Mouse (Mus musculus): Measurements from ENCODE around the gene Rpl27. TPM values are rescaled to one million over a fixed set of nuclear protein-coding genes. Genes with fewer than 3 reads are reported as not detected.

The Rpl27 gene
- total and polyA plus RNA-seq, 3 experiments: 909 to 5,728 (median 3,039) TPM

DNA sequence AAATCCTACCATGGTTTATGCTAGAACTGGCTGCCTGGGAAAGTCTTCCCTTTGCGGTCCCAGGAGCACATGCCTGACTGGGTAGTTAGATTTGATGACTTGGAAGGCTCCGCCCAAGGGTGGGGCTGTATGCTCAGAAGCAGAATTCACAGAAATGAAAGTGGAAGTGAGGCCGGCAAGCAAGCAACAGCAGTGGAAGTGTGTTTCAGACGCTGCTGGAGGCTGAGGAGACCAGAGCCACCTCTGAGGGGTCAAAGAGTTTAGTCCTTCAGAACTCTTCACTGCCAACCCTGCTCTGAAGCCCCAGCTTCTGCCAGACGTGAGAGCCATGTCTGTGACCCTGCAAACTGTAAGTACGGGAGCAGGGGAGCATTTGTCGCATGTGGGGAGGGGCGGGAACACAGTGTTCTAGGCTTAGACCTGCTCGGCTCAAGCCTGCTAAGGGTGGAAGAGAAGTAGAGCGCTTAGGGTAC, 6.2 kb downstream of the Rpl27 start, which contains the start of gene Ifi35:
Gene Ifi35, plus strand, starts transcription at position 134 of the 473 bp plus-strand sequence.
- dilution Hi-C loops (cut with MboI; ENCODE audit: extremely low pct_ligation_motif_present, extremely low pct_unique_long_range_greater_than_20kb, low sequenced_read_pairs): no loop called here
- TF ChIP-seq CHD2 (IDR thresholded peaks at IDR 0.05; ENCODE audit: low read length) (no peak), ZMIZ1 (IDR thresholded peaks at IDR 0.05; ENCODE audit: low read depth, low read length) (peak; percentile 84), RCOR1 (conservative IDR thresholded peaks at IDR 0.05; ENCODE audit: low read depth, low read length) (no peak), KAT2A (IDR thresholded peaks at IDR 0.05; ENCODE audit: insufficient replicate concordance, low read length) (0 out of 2 replicates have a peak, but pooled peaks have one; percentile 14), MXI1 (IDR thresholded peaks at IDR 0.05; ENCODE audit: low read depth, low read length) (peak; percentile 95), GABPA (IDR thresholded peaks at IDR 0.05; ENCODE audit: insufficient replicate concordance, low read depth, low read length) (no peak), SMC3 (IDR thresholded peaks at IDR 0.05; ENCODE audit: low read depth, low read length) (no peak), JUN (IDR thresholded peaks at IDR 0.05; ENCODE audit: insufficient read depth, low read depth, low read length) (no peak), UBTF (IDR thresholded peaks at IDR 0.05; ENCODE audit: low read depth, low read length) (0 out of 2 replicates have a peak, but pooled peaks have one; percentile 13), MAX (IDR thresholded peaks at IDR 0.05; ENCODE audit: low read length) (peak; percentile 73; the same call in 1 of the 2 replicates), IRF4 (IDR thresholded peaks at IDR 0.05; ENCODE audit: low read depth, low read length) (peak; percentile 80), NELFE (IDR thresholded peaks at IDR 0.05; ENCODE audit: low read depth, low read length) (peak; percentile 95), ELF1 (IDR thresholded peaks at IDR 0.05; ENCODE audit: low read depth, low read length) (peak; percentile 23; the same call in 1 of the 2 replicates), ETS1 (conservative IDR thresholded peaks at IDR 0.05; ENCODE audit: low read depth, low read length) (peak; percentile 80), RAD21 (IDR thresholded peaks at IDR 0.05; ENCODE audit: low read depth, low read length) (no peak), MEF2A (IDR thresholded peaks at IDR 0.05; ENCODE audit: borderline replicate concordance, low read depth, low read length) (no peak), USF1 (IDR thresholded peaks at IDR 0.05; ENCODE audit: low read depth, low read length) (no peak), USF2 (conservative IDR thresholded peaks at IDR 0.05; ENCODE audit: low read depth, low read length) (no peak), MAZ (IDR thresholded peaks at IDR 0.05; ENCODE audit: low read depth, low read length) (peak; percentile 86), EP300 (IDR thresholded peaks at IDR 0.05; ENCODE audit: low read length) (no peak), ZC3H11A (IDR thresholded peaks at IDR 0.05; ENCODE audit: low read depth, low read length) (no peak), CTCF (conservative IDR thresholded peaks at IDR 0.05 in 1 of 2, IDR thresholded peaks at IDR 0.05 in 1 of 2; ENCODE audit: low read depth in 2 of 2, low read length in 2 of 2) (no peak), NRF1 (IDR thresholded peaks at IDR 0.05; ENCODE audit: low read depth, low read length) (no peak; the same call in 1 of the 2 replicates), JUND (conservative IDR thresholded peaks at IDR 0.05; ENCODE audit: low read depth, low read length) (no peak), ZNF384 (IDR thresholded peaks at IDR 0.05; ENCODE audit: low read depth, low read length) (no peak), SIN3A (IDR thresholded peaks at IDR 0.05; ENCODE audit: low read length) (peak; percentile 86), BHLHE40 (IDR thresholded peaks at IDR 0.05; ENCODE audit: low read depth, low read length) (peak; percentile 70), ZKSCAN1 (IDR thresholded peaks at IDR 0.05; ENCODE audit: borderline replicate concordance, low read depth, low read length) (no peak), POLR2AphosphoS2 (IDR thresholded peaks at IDR 0.05; ENCODE audit: low read depth, low read length) (peak; percentile 63; the same call in 1 of the 2 replicates), PAX5 (IDR thresholded peaks at IDR 0.05; ENCODE audit: low read length) (no peak), CHD1 (IDR thresholded peaks at IDR 0.05; ENCODE audit: low read depth, low read length) (no peak; the same call in 1 of the 2 replicates), MYC (IDR thresholded peaks at IDR 0.05; ENCODE audit: low read depth, low read length) (peak; percentile 90), MAFK (IDR thresholded peaks at IDR 0.05; ENCODE audit: insufficient replicate concordance, low read length) (0 out of 2 replicates have a peak, but pooled peaks have one; percentile 1), TBP (conservative IDR thresholded peaks at IDR 0.05; ENCODE audit: low read depth, low read length) (peak; percentile 92), POLR2A (IDR thresholded peaks at IDR 0.05; ENCODE audit: low read depth, low read length) (peak; percentile 98), TCF12 (IDR thresholded peaks at IDR 0.05; ENCODE audit: low read depth, low read length) (peak; percentile 89), HCFC1 (IDR thresholded peaks at IDR 0.05; ENCODE audit: low read depth, low read length) (peak; percentile 41; the same call in 1 of the 2 replicates), E2F4 (IDR thresholded peaks at IDR 0.05; ENCODE audit: insufficient replicate concordance, low read depth, low read length) (0 out of 2 replicates have a peak, but pooled peaks have one; percentile 18)
- peak; percentile 97 for DNase-seq (ENCODE audit: extremely low read depth)
- Histone ChIP-seq H3K4me1 (ENCODE audit: control insufficient read depth in 1 of 2, insufficient read depth in 2 of 2) (peaks cover 12 to 62% of the 10 kb centered on the region in 2 experiments), H3K9ac (ENCODE audit: insufficient read depth, low read depth) (peak within 1 kb of the TSS; percentile 71), H3K79me2 (replicated peaks; ENCODE audit: control insufficient read depth, extremely low read depth, insufficient read depth, poor library complexity, severe bottlenecking) (peaks cover 30% of the 10 kb centered on the region), H3K9me3 (replicated peaks; ENCODE audit: low read length) (no peaks in the 10 kb centered on the region), H3K36me3 (replicated peaks in 1 of 2; ENCODE audit: control insufficient read depth in 1 of 2, insufficient read depth in 1 of 2, low read length in 1 of 2) (peaks cover 24 to 48% of the 10 kb centered on the region in 2 experiments), H3K4me2 (ENCODE audit: insufficient read depth, low read depth, poor library complexity, severe bottlenecking) (peak within 1 kb of the TSS; percentile 69), H3K27me3 (replicated peaks) (no peaks in the 10 kb centered on the region), H3K27ac (ENCODE audit: insufficient read depth, low read depth) (peak within 1 kb of the TSS; percentile 88), H3K4me3 (replicated peaks in 1 of 3; ENCODE audit: low read depth in 2 of 3, low read length in 2 of 3, poor library complexity in 1 of 3) (peak within 1 kb of the TSS; percentile 66 to 71 (median 68))
- in situ Hi-C loops (cut with MboI; ENCODE audit: low pct_ligation_motif_present, low pct_unique_long_range_greater_than_20kb, low sequenced_read_pairs): no loop called here
